Mouse (Mus musculus) cerebellum, adult 2 months (tissue): ENCODE results near the gene Rims3.

ENCODE experiments used
- CTCF ChIP-seq: fragments of 200-500 bp; IDR thresholded peaks from 2 replicates; pipeline ENCODE4 v1.5.1; 2011; ENCODE audit warnings: low read depth, mild to moderate bottlenecking, control low read depth, low read length, moderate library complexity, borderline replicate concordance; ENCODE audit not compliant: insufficient read depth
- POLR2A ChIP-seq: fragments of 200-500 bp; IDR thresholded peaks from 2 replicates; pipeline ENCODE4 v1.6.1; 2011; ENCODE audit warnings: low read length, control low read depth, borderline replicate concordance; ENCODE audit not compliant: insufficient read depth

DNA sequence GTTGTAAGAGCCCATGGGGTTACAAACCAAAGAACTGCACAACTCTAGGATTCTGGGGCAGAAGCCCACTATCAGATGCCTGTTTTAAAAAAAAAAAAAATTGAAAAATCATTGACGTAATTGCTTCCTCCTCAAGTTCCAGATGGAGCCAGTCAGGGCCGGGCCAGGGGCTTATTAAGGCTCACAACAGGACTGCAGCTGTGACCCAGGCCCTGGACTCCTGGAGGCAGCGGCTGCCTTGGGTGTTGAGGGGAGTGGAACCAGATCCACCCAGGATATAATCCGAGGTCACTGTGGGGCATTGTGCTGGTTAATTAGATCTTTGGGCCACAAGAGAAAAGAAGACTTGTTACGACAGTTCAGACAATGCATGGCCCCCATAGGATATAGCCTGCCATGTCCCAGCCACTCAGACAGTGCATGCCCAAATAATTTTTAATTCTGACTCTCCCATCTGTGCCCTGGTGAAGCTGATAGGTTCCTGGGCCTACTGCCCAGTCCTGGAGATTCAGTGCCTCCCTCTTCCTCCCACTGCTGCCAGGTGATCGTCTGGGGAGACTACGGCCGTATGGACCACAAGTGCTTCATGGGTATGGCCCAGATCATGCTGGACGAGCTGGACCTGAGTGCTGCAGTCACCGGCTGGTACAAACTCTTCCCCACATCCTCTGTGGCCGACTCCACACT, 36.3 kb downstream of the Rims3 start:
- TF ChIP-seq CTCF (0 out of 2 replicates have a peak, but pooled peaks have one; percentile 19), POLR2A (peak; percentile 25; the same call in 1 of the 2 replicates)
